Mouse (Mus musculus) G1E (cell line): ENCODE measurements around the gene Cdr2. TPM values are rescaled to one million over a fixed set of nuclear protein-coding genes. Genes with fewer than 3 reads are reported as not detected.

ENCODE experiments used
- ATAC-seq: 2 replicates; pipeline ENCODE4 v1.8.0; 2016; ENCODE audit warnings: mild to moderate bottlenecking; ENCODE audit not compliant: insufficient number of reproducible peaks, poor library complexity, low FRiP score, severe bottlenecking; ENCODE audit errors: extremely low read depth
- DNase-seq: peaks from one replicate; pipeline ENCODE4 v3.0.0; 2012; ENCODE audit warnings: low spot score
- H3K27me3 ChIP-seq: 2 replicates; pipeline ENCODE4 v1.6.1; 2012; ENCODE audit warnings: mild to moderate bottlenecking, low read length, inconsistent platforms; ENCODE audit not compliant: insufficient read depth
- H3K36me3 ChIP-seq: replicated peaks from 2 replicates; pipeline ENCODE3; 2012; ENCODE audit warnings: mild to moderate bottlenecking, inconsistent platforms
- H3K4me1 ChIP-seq: 2 replicates; pipeline ENCODE4 v1.6.1; 2012; ENCODE audit warnings: low read depth, low read length, inconsistent platforms, mixed read lengths; ENCODE audit not compliant: insufficient read depth
- H3K4me3 ChIP-seq: 2 replicates; pipeline ENCODE4 v1.5.1; 2012; ENCODE audit warnings: low read depth, mild to moderate bottlenecking, inconsistent platforms, low read length, moderate library complexity, mixed read lengths
- H3K9me3 ChIP-seq: replicated peaks from 2 replicates; pipeline ENCODE4 v1.6.1; 2012; ENCODE audit warnings: inconsistent platforms
- CTCF ChIP-seq: IDR thresholded peaks from 2 replicates; pipeline ENCODE4 v1.5.1; 2012; ENCODE audit warnings: low read depth, low read length, inconsistent platforms, mixed read lengths
- GATA1 ChIP-seq: IDR thresholded peaks from 2 replicates; pipeline ENCODE4 v1.6.1; 2012; ENCODE audit warnings: borderline replicate concordance, low read length, inconsistent platforms, mixed read lengths
- GATA2 ChIP-seq: IDR thresholded peaks from 2 replicates; pipeline ENCODE4 v1.6.1; 2012; ENCODE audit warnings: low read depth, low read length, inconsistent platforms, borderline replicate concordance
- POLR2AphosphoS5 ChIP-seq: IDR thresholded peaks from 2 replicates; pipeline ENCODE4 v1.6.1; 2012; ENCODE audit warnings: low read depth, low read length, inconsistent platforms; ENCODE audit not compliant: insufficient replicate concordance
- TAL1 ChIP-seq: conservative IDR thresholded peaks from 2 replicates; pipeline ENCODE4 v1.6.1; 2012; ENCODE audit warnings: low read depth, low read length, inconsistent platforms, mixed read lengths
- polyA plus RNA-seq: library from polyadenylated mRNA; stranded (reverse); fragments of >175 nt; gene quantifications from 2 replicates; pipeline ENCODE4 v1.2.3, GENCODE M21; 2012
- total RNA-seq, 2 experiments: library from RNA; stranded (forward) in 1 of 2; stranded (reverse) in 1 of 2; fragments of 200-1000 nt in 1 of 2; fragments of >200 nt in 1 of 2; fragmentation: Nextera tagmentation in 1 of 2; gene quantifications; 2 replicates each; pipeline ENCODE4 v1.2.3; 2014 to 2017

Gene Cdr2
- total and polyA plus RNA-seq, 3 experiments: 7.7 to 20.0 (median 12.7) TPM

DNA sequence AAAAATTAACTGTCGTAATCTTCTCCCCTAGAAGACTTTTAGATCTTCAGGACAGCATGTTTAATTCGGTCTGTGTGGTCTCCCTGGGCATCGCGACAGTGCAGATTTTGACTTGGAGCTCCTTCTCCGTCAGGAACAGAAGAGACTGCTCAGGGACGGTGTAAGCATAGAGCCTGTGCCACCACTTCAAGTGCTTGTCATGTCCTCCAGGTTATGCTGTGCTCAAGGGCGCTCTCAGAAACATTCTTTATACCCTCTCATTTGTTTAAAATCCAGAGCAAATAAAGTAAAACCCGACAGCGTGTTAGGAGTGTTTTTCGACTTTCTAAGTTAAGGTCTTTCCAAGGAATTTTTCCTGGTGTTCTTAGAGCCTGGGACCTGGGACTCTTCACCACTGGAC lies 32.4 kb upstream of the Cdr2 start:
- ATAC-seq (no peak), DNase-seq (no peak)
- H3K4me1 ChIP-seq: peaks cover 2% of the 10 kb centered on the region; the same call in 1 of the 2 replicates
- no peaks in the 10 kb centered on the region for H3K36me3 ChIP-seq
- H3K9me3 ChIP-seq: no peaks in the 10 kb centered on the region
- no peak overlapping the region for H3K4me3 ChIP-seq
- TF ChIP-seq TAL1 (no peak), CTCF (no peak)
- H3K27me3 ChIP-seq: peaks cover 32% of the 10 kb centered on the region

DNA sequence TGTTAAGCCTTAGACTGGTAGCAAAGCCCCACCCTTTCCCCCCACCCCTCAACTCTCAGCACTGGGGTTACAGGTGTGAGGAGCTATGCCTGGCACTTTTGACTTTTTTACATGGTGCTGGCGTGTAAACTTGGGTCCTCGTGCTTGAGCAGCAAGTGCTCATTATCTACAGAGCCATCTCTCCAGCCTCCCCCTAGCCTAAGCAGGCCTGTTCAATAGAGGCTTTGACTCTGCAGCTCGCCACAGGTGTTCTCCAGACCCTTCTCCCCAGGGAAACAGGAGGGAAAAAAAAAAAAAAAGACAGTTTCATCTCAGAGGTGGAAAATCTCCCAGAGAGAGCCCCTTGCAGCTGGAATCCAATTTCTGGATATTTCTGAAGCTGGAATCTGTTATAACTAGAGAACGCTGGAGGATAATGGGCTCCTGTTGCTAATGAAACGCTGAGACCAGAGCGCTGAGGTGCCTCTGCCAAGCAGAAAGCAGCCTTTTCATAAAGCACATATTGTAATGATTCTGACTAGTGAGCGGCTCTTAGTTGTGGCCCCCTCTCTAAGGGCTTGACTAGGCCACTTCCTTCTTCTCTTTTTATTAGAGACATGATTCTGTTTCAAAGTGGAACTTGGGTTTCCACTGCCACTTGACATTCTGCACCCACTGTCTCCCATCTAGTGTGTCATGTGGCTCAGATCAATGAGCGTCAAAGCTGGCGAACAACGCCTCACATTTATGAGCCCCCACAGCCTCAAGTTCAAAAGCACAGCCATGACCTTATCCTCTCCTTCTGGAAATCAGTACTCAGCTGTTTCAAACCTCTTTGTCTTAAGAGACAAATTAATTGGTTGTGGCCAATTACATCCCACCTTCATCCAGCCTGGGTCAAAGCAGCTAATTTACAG lies 29.9 kb upstream of the Cdr2 start:
- Histone ChIP-seq H3K4me3 (no peak overlapping the region), H3K27me3 (peaks cover 30% of the 10 kb centered on the region), H3K4me1 (no peaks in the 10 kb centered on the region), H3K36me3 (no peaks in the 10 kb centered on the region), H3K9me3 (no peaks in the 10 kb centered on the region)
- no peak for TF ChIP-seq GATA2
- no peak for TF ChIP-seq TAL1
- no peak for TF ChIP-seq CTCF
- TF ChIP-seq POLR2AphosphoS5: no peak
- no peak for TF ChIP-seq GATA1
- no peak for ATAC-seq
- no peak for DNase-seq

DNA sequence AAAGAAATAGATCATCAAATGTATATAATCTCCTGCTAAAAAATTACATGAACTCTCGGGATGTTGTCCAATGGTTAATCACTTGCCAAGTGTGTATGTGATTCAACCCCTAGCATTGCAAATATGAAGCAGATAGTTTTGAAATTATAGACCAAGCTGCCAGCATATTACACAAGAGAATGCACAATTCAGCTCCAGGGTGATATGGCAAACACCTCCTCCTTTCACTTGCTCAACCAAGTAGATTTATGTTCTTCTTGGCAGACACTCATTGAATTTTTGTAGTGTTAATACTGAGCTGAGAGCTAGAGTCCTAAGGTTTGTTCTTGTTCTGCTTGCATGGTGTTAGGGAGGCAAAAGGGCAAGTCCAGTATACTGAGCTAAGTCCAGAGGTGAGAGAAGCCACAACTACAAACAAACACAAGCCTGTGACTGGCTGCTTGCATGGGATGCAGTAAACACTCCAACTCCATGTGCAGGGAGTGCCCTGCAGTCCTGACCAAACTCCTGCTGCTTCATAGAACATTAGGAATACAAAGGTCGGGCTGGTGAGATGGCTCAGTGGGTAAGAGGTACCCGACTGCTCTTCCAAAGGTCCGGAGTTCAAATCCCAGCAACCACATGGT lies 21.8 kb upstream of the Cdr2 start:
- Histone ChIP-seq H3K9me3 (no peaks in the 10 kb centered on the region), H3K4me1 (no peaks in the 10 kb centered on the region), H3K36me3 (no peaks in the 10 kb centered on the region), H3K4me3 (no peak overlapping the region), H3K27me3 (peaks cover 19% of the 10 kb centered on the region)
- TF ChIP-seq CTCF (no peak), GATA2 (no peak), POLR2AphosphoS5 (no peak), GATA1 (no peak), TAL1 (no peak)
- DNase-seq (no peak), ATAC-seq (no peak)

DNA sequence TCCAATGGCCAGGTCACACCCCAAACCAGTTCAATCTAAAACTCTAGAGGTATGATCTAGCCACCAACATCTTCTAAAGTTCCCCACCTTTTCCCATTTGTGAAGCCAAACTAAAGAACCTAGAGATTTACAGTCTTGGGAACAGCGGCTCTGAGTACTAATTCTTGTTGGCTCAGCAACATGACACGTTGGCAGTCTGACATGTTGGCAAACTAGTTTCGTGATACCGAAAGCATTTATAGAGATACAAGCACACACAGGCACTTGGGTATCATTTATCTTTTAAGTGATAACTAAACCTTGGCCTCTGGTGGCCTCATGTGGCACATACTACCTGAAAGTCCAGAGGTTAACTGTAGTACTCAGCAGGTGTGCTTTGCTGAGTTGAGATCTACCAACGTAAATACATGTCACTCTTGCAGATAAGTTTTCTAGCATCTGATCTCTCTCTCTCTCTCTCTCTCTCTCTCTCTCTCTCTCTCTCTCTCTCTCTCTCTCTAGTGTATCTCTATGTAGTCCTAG lies 20.4 kb upstream of the Cdr2 start:
- peaks cover 19% of the 10 kb centered on the region for H3K27me3 ChIP-seq
- no peak overlapping the region for H3K4me3 ChIP-seq
- no peaks in the 10 kb centered on the region for H3K9me3 ChIP-seq
- ATAC-seq (no peak), DNase-seq (no peak)
- H3K4me1 ChIP-seq: no peaks in the 10 kb centered on the region
- TF ChIP-seq POLR2AphosphoS5 (no peak), GATA2 (no peak), GATA1 (no peak), TAL1 (no peak), CTCF (no peak)
- H3K36me3 ChIP-seq: no peaks in the 10 kb centered on the region

DNA sequence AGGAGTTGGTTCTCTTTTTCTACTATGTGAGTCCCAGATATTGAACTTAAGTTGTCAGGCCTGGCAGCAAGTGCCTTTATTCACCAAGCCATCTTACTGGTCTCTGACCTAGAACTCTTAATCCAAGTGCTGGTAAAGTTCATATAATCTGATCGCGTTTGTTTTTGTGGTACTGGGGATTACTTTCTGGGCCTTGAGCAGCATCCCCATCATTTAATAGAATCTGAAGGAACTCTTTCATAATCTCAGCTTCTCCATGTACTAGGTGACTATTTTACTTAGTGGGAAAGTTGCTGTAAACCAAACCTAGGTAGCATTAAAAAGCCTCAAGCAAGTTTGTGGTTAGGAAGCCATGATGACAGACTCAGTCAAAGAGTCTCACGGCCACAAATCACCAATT lies 19.8 kb upstream of the Cdr2 start:
- ATAC-seq: no peak
- H3K27me3 ChIP-seq: peaks cover 18% of the 10 kb centered on the region
- H3K4me3 ChIP-seq: no peak overlapping the region
- no peaks in the 10 kb centered on the region for H3K36me3 ChIP-seq
- no peaks in the 10 kb centered on the region for H3K4me1 ChIP-seq
- DNase-seq: no peak
- no peaks in the 10 kb centered on the region for H3K9me3 ChIP-seq
- TF ChIP-seq GATA1 (no peak), TAL1 (no peak), CTCF (no peak), POLR2AphosphoS5 (no peak), GATA2 (no peak)

DNA sequence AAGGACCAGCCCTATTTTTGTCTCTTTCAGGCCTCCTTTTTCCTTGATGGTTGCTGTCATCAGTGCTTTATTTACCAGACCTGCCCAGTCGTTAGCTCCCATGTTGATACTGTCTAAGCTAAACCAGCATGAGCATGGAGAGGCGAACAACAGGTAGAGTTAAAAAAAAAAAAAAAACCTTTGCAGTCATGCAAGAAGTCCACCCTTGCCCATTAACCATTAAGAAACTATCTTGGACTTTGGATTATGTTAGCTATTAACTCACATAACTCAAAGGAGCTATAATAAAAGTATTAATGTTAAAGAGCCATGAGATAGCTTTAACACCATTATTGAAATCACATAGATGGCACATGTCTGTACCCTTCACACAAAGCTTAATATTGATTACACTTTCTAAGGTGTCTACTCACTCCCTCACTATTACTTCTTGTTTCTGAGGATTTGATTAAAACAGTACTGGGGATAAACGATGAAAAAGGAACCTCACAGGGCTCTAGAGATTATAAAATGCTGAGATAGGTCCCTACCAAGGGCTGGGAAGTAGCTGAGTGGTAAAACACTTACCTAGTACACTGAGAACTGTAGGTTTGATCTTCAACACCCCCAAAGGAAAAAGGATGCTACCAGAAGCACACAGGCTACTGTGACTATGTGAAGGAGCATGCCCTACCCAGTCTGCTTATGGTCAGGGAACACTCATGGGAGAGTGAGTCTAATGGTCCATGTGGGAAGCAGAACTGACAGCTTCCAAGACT lies 18.1 kb upstream of the Cdr2 start:
- no peak overlapping the region for H3K4me3 ChIP-seq
- TF ChIP-seq GATA1 (no peak), GATA2 (no peak), CTCF (no peak), POLR2AphosphoS5 (no peak), TAL1 (no peak)
- no peaks in the 10 kb centered on the region for H3K36me3 ChIP-seq
- ATAC-seq (no peak), DNase-seq (no peak)
- peaks cover 12% of the 10 kb centered on the region; the same call in 1 of the 2 replicates for H3K27me3 ChIP-seq
- H3K9me3 ChIP-seq: no peaks in the 10 kb centered on the region
- no peaks in the 10 kb centered on the region for H3K4me1 ChIP-seq
